Mouse (Mus musculus) adrenal gland, postnatal 25 days (tissue): ENCODE results near the gene Tet3. TPM values are rescaled to one million over a fixed set of nuclear protein-coding genes. Genes with fewer than 3 reads are reported as not detected.
A peak's percentile ranks its signal among the peaks of the same experiment; 100 is the strongest.

Source experiments
- DNase-seq: peaks from one replicate; pipeline ENCODE4 v3.0.0; 2021; ENCODE audit warnings: mixed read lengths
- microRNA-seq, 2 experiments: library from miRNA; unstranded; fragments of <30 nt; microRNA quantifications; one replicate each; pipeline ENCODE4 v1.2.0; 2021
- total RNA-seq: library from RNA; stranded (reverse); gene quantifications from 2 replicates; pipeline ENCODE4 v1.2.3, GENCODE M21; 2021

Tet3 gene
- total RNA-seq, 1 experiment from 2014 or later, result 52.6 TPM

- peak; percentile 93 for DNase-seq
These were observed 133.1 kb downstream of the Tet3 start, which contains the start of the genes Mthfd2 and Mob1a for GRCm38 (mm10) chr6:83325525-83326393. Mthfd2 (minus strand) TSS chr6:83325908. Mob1a (plus strand) TSS chr6:83326016.

DNA sequence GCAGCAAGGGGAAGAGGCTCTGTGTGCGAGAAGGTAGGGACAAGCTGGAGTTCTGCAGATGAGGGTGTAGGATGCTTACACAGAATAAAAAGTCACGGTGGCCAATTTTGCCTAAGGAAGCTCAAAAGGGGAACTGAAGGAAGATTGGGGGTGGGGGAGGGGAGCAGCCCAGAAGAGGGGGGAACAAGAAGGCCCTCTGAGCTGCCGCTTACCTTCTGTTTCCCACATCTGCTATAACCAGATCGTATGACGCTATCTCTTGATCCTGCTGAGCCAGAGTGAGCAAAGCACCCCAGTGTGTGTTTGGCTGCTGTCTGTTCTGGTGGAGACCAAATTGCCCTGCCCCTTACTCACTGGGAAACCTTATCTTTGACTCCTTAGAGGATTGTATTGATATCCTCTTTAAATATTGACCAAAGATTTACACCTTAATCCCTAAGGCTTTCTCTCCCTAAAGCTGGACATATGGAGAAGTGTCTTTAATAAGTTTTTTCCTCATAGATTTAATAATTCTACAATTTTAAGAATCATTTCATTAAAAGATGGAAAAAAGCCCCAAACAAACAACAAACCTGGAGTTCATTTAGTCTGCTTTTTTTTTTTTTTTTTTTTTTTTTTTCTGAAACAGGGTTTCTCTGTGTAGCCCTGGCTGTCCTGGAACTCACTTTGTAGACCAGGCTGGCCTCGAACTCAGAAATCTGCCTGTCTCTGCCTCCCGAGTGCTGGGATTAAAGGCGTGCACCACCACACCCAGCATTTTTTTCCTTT lies 135.0 kb downstream of the Tet3 start:
- DNase-seq, result no peak

DNA sequence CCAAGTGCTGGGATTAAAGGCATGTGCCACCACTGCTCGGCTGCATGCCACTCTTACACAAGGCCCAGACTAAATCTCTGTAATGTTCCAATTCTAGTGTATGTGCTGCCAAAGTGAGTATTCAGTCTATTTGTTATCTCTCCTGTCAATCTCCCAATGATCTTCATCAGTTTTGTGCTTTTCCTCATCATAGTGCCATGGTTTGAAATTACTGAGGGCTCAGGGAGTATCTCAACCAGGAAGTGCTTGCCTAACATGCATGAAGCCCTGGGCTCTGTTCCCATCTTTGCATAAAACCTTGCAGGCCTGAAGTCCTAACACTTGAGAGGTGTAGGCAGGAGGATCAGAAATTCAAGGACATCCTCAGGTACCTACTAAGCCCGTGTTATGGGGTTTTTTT lies 136.1 kb downstream of the Tet3 start:
- no peak for DNase-seq

- DNase-seq, result no peak
These were observed 137.0 kb downstream of the Tet3 start for GRCm38 (mm10) chr6:83321927-83322326.

DNA sequence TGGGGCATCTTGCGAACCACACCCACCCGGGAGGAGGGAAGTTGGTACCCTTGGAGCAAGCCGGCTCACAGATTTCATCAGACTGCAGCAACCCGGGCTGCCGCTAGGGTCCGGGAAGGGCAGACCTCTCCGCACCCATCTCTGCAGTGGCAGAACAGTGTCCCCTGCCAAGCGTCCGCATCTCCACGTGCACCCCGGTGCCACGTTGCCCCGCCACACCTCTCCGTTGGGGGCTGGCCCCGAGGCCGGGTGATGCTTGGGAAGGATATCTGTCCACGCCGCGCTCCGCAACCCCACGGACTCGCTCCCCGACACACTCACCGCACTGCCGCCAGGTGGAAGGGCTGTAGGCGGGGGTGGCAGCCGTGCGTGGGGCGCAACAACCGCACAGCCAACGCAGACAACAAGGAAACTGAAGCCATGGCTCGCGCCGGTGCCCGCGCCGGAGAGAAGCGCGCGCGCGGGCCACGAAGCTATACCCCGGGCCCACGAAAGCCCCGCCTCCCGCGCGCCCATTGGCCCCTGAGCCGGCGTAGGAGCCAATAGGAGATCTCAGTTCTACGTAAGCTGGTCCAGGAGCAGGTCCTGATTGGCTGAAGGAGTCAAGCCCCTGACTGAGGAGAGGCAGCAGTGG lies 141.7 kb downstream of the Tet3 start:
- DNase-seq, result peak; percentile 92

DNA sequence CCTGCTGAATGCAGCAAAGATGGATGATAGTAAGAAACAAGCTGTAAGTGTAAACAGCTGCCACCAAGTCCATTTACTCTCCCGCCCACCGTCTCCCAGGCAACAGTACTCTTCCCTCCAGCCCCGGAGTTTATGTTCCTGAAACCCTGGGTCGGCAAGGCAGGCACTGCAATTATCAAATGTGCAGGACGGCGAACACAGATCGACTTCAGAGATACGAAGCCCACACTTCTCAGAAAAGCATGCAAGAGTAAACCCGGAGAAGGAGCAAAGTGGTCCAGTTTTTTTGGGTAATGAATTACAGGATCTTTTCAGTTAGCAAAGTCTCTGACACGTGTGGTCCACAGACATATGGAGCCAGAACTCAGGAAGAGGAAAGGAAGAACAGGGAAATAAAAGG lies 142.9 kb downstream of the Tet3 start:
- DNase-seq, result no peak

DNA sequence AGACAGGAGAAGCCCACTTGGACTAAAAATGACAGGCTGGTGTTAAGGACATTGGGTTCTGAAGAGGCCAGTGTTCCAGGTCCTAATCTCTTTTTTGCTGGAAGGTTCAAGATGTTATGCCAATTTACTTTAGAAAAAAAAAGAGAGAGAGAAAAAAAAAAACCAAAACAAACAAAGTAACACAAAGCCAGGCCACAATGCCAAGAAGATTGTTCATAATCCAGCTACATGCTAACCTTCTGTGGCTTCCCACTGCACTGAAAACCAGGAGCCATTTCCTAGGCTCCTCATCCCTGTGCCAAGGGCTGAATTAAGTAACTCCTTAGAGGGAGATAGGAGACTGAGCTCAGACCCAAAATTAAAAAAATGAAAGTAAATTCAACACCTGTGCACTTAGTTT lies 143.6 kb downstream of the Tet3 start:
- DNase-seq, result no peak

DNA sequence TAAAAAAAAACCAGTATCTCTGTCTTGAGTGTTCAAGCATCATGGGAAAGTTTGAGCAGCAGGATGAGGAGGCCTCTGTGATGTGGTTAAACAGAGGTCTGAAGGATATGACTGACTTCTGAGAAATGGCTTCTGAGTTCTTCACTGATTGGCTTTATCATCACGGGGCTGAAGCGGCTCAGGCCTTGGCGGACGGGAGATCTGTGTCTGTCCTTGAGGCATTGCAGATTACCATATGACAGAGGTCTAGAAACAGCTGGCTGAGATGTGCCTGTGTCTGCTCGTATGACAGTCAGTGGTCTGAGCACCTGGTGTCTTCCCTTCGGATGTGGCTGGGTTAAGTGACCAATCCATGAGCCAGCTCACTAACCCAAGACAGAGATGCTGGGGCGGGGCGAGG lies 146.4 kb downstream of the Tet3 start:
- DNase-seq, result peak; percentile 25

Small RNA genes within 50 kb of the gene (microRNA-seq; reads per million reads assigned to microRNA genes)
- 0 reads per million in 2 experiments for gene Mir6374

Other genes starting within 250 kb of the Tet3 start
- 0.12 TPM in 1 of 2 replicates, not detected in the other for gene Slc4a5, start 239.3 kb downstream of the Tet3 start, total RNA-seq
- 29.2 and 47.6 TPM in 2 replicates for gene Mthfd2, start 133.2 kb downstream of the Tet3 start, total RNA-seq
- 81.3 and 81.9 TPM in 2 replicates for gene Mob1a, start 133.1 kb downstream of the Tet3 start, total RNA-seq
- 193 and 211 TPM in 2 replicates for gene Bola3, start 109.9 kb downstream of the Tet3 start, total RNA-seq
- 50.2 and 56.8 TPM in 2 replicates for gene Dguok, start 47.9 kb upstream of the Tet3 start, total RNA-seq
- gene Actg2, start 77.2 kb upstream of the Tet3 start, total RNA-seq, result not detected in 2 replicates
- gene Stambp, start 113.6 kb upstream of the Tet3 start, total RNA-seq, result 28.9 and 31.1 TPM in 2 replicates
- gene Clec4f, start 197.1 kb upstream of the Tet3 start, total RNA-seq, result not detected in 2 replicates
- gene Cd207, start 218.8 kb upstream of the Tet3 start, total RNA-seq, result not detected in 2 replicates